Mouse (Mus musculus) forebrain, embryonic 15.5 days (tissue): Measurements from ENCODE around the gene Fdxr. TPM values are rescaled to one million over a fixed set of nuclear protein-coding genes. Genes with fewer than 3 reads are reported as not detected.
A peak's percentile ranks its signal among the peaks of the same experiment; 100 is the strongest.

Experiments
- ATAC-seq: fragments of 200-750 bp; cut with Nextera tagmentation; replicated peaks from 2 replicates; pipeline ENCODE4 v1.8.0; 2017; ENCODE audit warnings: mild to moderate bottlenecking, moderate TSS enrichment, moderate library complexity
- H3K27ac ChIP-seq: fragments of 300-500 bp; sonication (generic); replicated peaks from 2 replicates; pipeline ENCODE4 v1.5.1; 2015; ENCODE audit warnings: mild to moderate bottlenecking, inconsistent platforms
- H3K27me3 ChIP-seq: fragments of 300-500 bp; sonication (generic); 2 replicates; pipeline ENCODE4 v1.6.1; 2015; ENCODE audit warnings: inconsistent platforms
- H3K36me3 ChIP-seq: fragments of 300-500 bp; sonication (generic); 2 replicates; pipeline ENCODE4 v1.6.1; 2015; ENCODE audit warnings: mild to moderate bottlenecking, inconsistent platforms
- H3K4me1 ChIP-seq: fragments of 300-500 bp; sonication (generic); 2 replicates; pipeline ENCODE4 v1.6.1; 2015; ENCODE audit warnings: inconsistent platforms
- H3K4me2 ChIP-seq: fragments of 300-500 bp; sonication (generic); replicated peaks from 2 replicates; pipeline ENCODE4 v1.6.1; 2015; ENCODE audit warnings: mild to moderate bottlenecking, inconsistent platforms
- H3K4me3 ChIP-seq: fragments of 300-500 bp; sonication (generic); 2 replicates; pipeline ENCODE4 v1.5.1; 2015; ENCODE audit warnings: mild to moderate bottlenecking, inconsistent platforms
- H3K9ac ChIP-seq: fragments of 300-500 bp; sonication (generic); replicated peaks from 2 replicates; pipeline ENCODE4 v1.6.1; 2015; ENCODE audit warnings: mild to moderate bottlenecking, inconsistent platforms
- H3K9me3 ChIP-seq: fragments of 300-500 bp; sonication (generic); 2 replicates; pipeline ENCODE4 v1.6.1; 2016; ENCODE audit warnings: inconsistent platforms
- WGBS: fragments of 180-500 bp; shearing (Covaris S2); methylation state at CpG from one replicate; pipeline ENCODE4 v1.1.7; 2015; ENCODE audit warnings: mixed read lengths; 5-methylcytosine and 5-hydroxymethylcytosine counted together
- polyA plus RNA-seq: library from polyadenylated mRNA; unstranded; fragments of >200 nt; fragmentation: Nextera tagmentation; extraction: Ambion mirVana; gene quantifications from 2 replicates; pipeline ENCODE4 v1.2.1, GENCODE M21; 2015

Gene Fdxr
- polyA plus RNA-seq, 1 experiment from 2014 or later: 23.9 TPM

DNA sequence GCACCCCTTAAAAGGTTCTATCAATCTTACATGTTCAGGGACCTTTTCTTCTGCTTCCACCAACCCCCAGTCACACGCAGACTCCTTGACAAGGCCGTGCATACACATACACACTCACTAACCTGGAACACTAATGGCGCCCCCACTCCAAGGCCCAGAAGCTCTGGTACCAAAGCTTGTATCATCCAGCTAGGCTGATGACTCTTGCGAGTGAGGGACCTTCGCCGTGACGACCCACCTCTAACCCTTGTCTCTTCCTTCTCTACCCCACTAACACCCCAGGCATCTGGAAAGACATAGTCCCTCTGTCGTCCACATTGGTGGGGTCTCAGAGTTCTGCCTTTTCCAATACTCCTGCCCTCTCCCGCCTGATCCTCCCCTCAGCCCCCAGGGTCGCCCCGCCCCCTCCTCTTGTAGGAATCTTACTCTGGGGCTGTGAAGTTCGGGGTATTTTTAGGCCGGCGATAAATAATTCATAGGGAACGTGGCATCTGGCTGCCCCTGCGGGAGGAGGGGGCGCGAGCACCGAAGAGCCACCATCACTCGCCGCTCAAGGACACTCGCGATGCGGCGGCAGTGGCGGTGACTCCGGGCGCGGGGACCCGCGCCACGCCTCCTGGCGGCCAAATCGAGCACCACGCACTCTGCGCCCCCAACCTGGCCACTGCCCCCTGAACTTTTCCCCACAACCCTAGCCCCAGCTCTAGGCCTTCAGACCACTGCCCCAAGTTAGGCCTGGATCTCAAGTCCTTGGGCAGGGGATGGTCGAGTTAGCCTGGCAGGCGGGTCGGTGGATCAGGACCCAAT is 11.8 kb downstream of the Fdxr start:
- Histone ChIP-seq H3K9me3 (no peaks in the 10 kb centered on the region), H3K4me3 (peak overlapping the region; percentile 13), H3K27ac (no peak overlapping the region), H3K4me1 (peaks cover 27% of the 10 kb centered on the region), H3K4me2 (peak overlapping the region; percentile 40), H3K9ac (no peak overlapping the region), H3K27me3 (peaks cover 74% of the 10 kb centered on the region), H3K36me3 (peaks cover 14% of the 10 kb centered on the region)
- 6% methylated on average over 39 of the region's 39 CpGs for WGBS
- no peak for ATAC-seq

GRCm38 (mm10) chr11:115264136-115264861 is 12.6 kb downstream of the Fdxr start:
- no peaks in the 10 kb centered on the region for H3K9me3 ChIP-seq
- no peak overlapping the region for H3K4me3 ChIP-seq
- no peak for ATAC-seq
- no peak overlapping the region for H3K4me2 ChIP-seq
- H3K27me3 ChIP-seq: peaks cover 74% of the 10 kb centered on the region
- peaks cover 12% of the 10 kb centered on the region for H3K36me3 ChIP-seq
- H3K9ac ChIP-seq: no peak overlapping the region
- H3K4me1 ChIP-seq: peaks cover 27% of the 10 kb centered on the region
- H3K27ac ChIP-seq: no peak overlapping the region
- WGBS: 59% methylated on average over 7 of the region's 7 CpGs

DNA sequence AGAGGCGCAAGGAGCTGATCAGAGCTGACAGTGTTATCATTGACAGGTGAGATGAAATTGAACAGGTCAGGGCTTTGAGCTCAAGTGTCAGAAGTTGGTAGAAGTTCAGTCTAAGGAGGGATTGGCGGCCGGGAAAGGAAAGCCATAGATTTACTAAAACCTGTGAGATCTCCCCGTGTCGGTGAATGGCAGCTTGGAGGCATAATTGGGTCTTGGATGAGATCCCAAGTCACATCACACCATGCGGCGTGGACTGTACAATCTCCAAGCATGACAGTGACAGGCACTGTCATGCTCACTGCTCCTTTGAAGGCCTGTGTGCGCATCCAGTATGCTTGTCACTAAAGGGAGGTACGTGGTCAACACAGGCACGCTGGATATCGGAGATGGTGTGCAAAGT is 13.9 kb downstream of the Fdxr start:
- WGBS: 56% methylated on average over 11 of the region's 11 CpGs
- no peak overlapping the region for H3K4me3 ChIP-seq
- no peak overlapping the region for H3K4me2 ChIP-seq
- H3K4me1 ChIP-seq: peaks cover 31% of the 10 kb centered on the region
- H3K27me3 ChIP-seq: peaks cover 80% of the 10 kb centered on the region
- no peak overlapping the region for H3K27ac ChIP-seq
- no peak overlapping the region for H3K9ac ChIP-seq
- no peak for ATAC-seq
- H3K36me3 ChIP-seq: peaks cover 1% of the 10 kb centered on the region
- no peaks in the 10 kb centered on the region for H3K9me3 ChIP-seq

GRCm38 (mm10) chr11:115259134-115259533 is 17.7 kb downstream of the Fdxr start:
- Histone ChIP-seq H3K36me3 (no peaks in the 10 kb centered on the region), H3K9ac (no peak overlapping the region), H3K9me3 (no peaks in the 10 kb centered on the region), H3K4me2 (no peak overlapping the region), H3K27ac (no peak overlapping the region), H3K4me3 (no peak overlapping the region), H3K27me3 (peaks cover 53% of the 10 kb centered on the region), H3K4me1 (peaks cover 10% of the 10 kb centered on the region)
- no peak for ATAC-seq
- WGBS: 86% methylated on average over 4 of the region's 4 CpGs

- H3K27me3 ChIP-seq: peaks cover 46% of the 10 kb centered on the region
- ATAC-seq: no peak
Measured at GRCm38 (mm10) chr11:115257775-115258510, 18.9 kb downstream of the Fdxr start.

GRCm38 (mm10) chr11:115251258-115251657 is 25.6 kb downstream of the Fdxr start:
- H3K4me2 ChIP-seq: no peak overlapping the region
- H3K36me3 ChIP-seq: no peaks in the 10 kb centered on the region
- no peak for ATAC-seq
- no peak overlapping the region for H3K27ac ChIP-seq
- 49% methylated on average over 3 of the region's 3 CpGs for WGBS
- H3K27me3 ChIP-seq: peaks cover 34% of the 10 kb centered on the region
- no peaks in the 10 kb centered on the region for H3K9me3 ChIP-seq
- no peak overlapping the region for H3K4me3 ChIP-seq
- peaks cover 35% of the 10 kb centered on the region for H3K4me1 ChIP-seq
- no peak overlapping the region for H3K9ac ChIP-seq

More at GRCm38 (mm10) chr11:115257775-115258510, 18.9 kb downstream of the Fdxr start:
- Histone ChIP-seq H3K4me1 (peaks cover 10% of the 10 kb centered on the region), H3K27ac (no peak overlapping the region), H3K4me2 (peak overlapping the region; percentile 31), H3K9ac (no peak overlapping the region), H3K9me3 (no peaks in the 10 kb centered on the region), H3K4me3 (peak overlapping the region; percentile 26), H3K36me3 (no peaks in the 10 kb centered on the region)
- 16% methylated on average over 57 of the region's 59 CpGs for WGBS

DNA sequence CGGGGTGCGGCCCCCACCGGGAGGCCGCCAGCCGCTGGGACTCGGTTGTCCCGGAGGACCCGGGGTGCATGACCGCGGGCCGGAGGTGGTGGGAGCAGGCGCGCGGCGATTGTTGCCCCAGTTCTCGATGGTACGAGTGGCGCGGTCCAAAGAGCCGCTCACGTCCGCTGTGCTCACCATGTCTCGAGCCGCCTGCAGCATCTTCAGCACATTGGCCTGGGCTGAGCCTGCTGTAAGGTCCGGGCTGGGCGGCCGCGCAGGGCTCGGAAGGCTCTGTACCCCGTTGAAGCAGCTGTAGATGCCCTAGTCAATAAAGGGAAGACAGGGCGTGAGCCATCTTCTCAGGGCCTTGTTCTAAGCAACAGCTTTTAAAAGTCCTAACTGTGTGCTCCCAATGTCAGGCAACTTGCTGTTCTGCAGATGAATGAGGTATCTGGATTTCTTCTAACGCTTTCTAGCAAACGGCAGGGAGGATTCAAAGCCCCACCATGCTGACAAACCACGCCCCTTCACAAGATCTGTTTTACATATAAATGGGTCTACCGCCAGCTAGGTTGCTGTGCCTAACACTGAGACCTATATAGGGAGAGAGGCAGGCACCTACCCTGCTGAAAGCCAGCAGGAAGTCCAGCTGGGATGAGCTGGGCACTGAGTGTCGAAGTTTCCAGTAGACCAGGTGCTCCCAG is 26.3 kb downstream of the Fdxr start:
- peak overlapping the region; percentile 96 for H3K4me2 ChIP-seq
- H3K27me3 ChIP-seq: peaks cover 34% of the 10 kb centered on the region

DNA sequence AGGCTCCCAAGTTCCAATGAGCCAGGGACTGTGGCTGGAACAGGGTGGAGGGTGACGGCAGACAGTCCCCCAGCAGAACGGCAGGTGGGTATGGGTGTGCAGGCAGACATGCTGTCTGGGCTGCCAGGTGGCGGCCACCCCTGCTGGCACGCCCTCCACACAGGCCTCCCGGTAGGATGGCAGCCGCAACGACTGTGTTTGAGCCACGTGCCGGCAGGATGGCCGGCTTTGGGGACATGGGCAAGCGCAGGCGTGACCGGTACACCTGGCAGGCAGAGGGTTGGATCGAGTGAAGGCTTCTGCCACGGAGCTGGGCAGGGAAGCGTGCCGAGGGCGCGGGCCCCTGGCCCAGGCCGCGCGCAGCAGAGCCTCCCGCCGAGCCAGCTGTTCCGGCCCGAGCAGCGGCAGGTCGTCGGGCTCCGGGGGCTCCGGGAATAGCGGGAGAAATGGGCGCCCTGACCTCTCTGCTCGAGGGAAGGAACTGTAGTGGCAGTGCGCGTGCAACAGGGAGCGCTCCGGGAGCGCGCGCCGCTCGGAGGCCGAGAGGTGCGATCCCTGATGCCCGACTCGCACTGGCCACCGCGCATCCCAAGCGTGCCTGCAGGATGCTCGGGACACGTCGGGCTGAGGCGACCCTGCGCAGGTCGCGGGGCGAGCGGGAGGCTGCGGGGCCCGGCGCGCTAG is 27.0 kb downstream of the Fdxr start:
- peaks cover 42% of the 10 kb centered on the region for H3K4me1 ChIP-seq
- H3K27ac ChIP-seq: no peak overlapping the region
- H3K27me3 ChIP-seq: peaks cover 34% of the 10 kb centered on the region
- H3K9ac ChIP-seq: peak overlapping the region; percentile 48
- peak; percentile 36; the same call in 1 of the 2 replicates for ATAC-seq
- WGBS: 2% methylated on average over 63 of the region's 63 CpGs
- H3K9me3 ChIP-seq: no peaks in the 10 kb centered on the region
- H3K4me2 ChIP-seq: peak overlapping the region; percentile 96
- H3K36me3 ChIP-seq: no peaks in the 10 kb centered on the region
- peak overlapping the region; percentile 49 for H3K4me3 ChIP-seq

More for the DNA sequence above, 26.3 kb downstream of the Fdxr start:
- H3K4me3 ChIP-seq: peak overlapping the region; percentile 49
- H3K9ac ChIP-seq: peak overlapping the region; percentile 48
- H3K27ac ChIP-seq: no peak overlapping the region
- no peaks in the 10 kb centered on the region for H3K36me3 ChIP-seq
- 0 out of 2 replicates have a peak, but pooled peaks have one; percentile 14 for ATAC-seq
- under 1% methylated on average over 36 of the region's 36 CpGs for WGBS
- H3K4me1 ChIP-seq: peaks cover 42% of the 10 kb centered on the region
- H3K9me3 ChIP-seq: no peaks in the 10 kb centered on the region

- H3K4me3 ChIP-seq: no peak overlapping the region
- H3K27ac ChIP-seq: no peak overlapping the region
- 79% methylated on average over 6 of the region's 6 CpGs for WGBS
- H3K9ac ChIP-seq: no peak overlapping the region
- H3K9me3 ChIP-seq: no peaks in the 10 kb centered on the region
- H3K27me3 ChIP-seq: peaks cover 34% of the 10 kb centered on the region
- peaks cover 42% of the 10 kb centered on the region for H3K4me1 ChIP-seq
- no peak for ATAC-seq
- H3K36me3 ChIP-seq: no peaks in the 10 kb centered on the region
- no peak overlapping the region for H3K4me2 ChIP-seq
Measured at GRCm38 (mm10) chr11:115247945-115248344, 28.9 kb downstream of the Fdxr start.

DNA sequence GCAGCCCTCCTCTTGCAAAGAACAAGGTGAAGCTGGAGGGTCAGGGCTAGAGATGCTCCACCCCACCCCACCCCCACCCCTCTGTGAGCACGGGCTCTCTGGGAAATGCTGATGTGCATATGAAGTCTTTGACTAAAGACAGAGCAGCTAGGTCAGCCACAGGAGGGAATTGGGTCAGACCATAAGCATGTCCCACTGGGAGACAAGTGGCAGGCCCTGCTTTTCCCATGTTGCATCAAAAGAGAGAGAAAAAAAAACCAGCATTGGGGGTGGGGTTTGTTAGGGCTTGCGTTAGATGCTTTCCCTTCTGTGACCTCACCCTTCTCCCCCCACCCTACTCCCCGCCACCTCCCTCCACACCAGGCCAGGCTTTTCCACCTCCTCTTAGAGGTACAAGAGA is 29.6 kb downstream of the Fdxr start:
- ATAC-seq: no peak
- WGBS: 25% methylated on average over 3 of the region's 3 CpGs
- H3K4me1 ChIP-seq: peaks cover 42% of the 10 kb centered on the region
- H3K9me3 ChIP-seq: no peaks in the 10 kb centered on the region
- no peak overlapping the region for H3K27ac ChIP-seq
- no peak overlapping the region for H3K4me3 ChIP-seq
- no peaks in the 10 kb centered on the region for H3K36me3 ChIP-seq
- peaks cover 34% of the 10 kb centered on the region for H3K27me3 ChIP-seq
- H3K9ac ChIP-seq: no peak overlapping the region
- no peak overlapping the region for H3K4me2 ChIP-seq

- 54% methylated on average over 8 of the region's 8 CpGs for WGBS
- Histone ChIP-seq H3K4me2 (no peak overlapping the region), H3K27me3 (peaks cover 32% of the 10 kb centered on the region), H3K9ac (no peak overlapping the region), H3K36me3 (no peaks in the 10 kb centered on the region), H3K27ac (no peak overlapping the region), H3K4me1 (peaks cover 42% of the 10 kb centered on the region), H3K9me3 (no peaks in the 10 kb centered on the region), H3K4me3 (no peak overlapping the region)
- ATAC-seq: no peak
Measured at GRCm38 (mm10) chr11:115246386-115246785, 30.5 kb downstream of the Fdxr start.
